Mouse (Mus musculus) liver, postnatal 0 days (tissue): Measurements from ENCODE around the gene Pck2.

Source experiments
- CTCF ChIP-seq: sonication (generic); IDR thresholded peaks from 2 replicates; pipeline ENCODE4 v1.5.1; 2016; ENCODE audit warnings: antibody characterized with exemption, low read depth
- EP300 ChIP-seq: IDR thresholded peaks from 2 replicates; pipeline ENCODE4 v1.6.1; 2016; ENCODE audit warnings: antibody characterized with exemption, low read depth, mild to moderate bottlenecking

DNA sequence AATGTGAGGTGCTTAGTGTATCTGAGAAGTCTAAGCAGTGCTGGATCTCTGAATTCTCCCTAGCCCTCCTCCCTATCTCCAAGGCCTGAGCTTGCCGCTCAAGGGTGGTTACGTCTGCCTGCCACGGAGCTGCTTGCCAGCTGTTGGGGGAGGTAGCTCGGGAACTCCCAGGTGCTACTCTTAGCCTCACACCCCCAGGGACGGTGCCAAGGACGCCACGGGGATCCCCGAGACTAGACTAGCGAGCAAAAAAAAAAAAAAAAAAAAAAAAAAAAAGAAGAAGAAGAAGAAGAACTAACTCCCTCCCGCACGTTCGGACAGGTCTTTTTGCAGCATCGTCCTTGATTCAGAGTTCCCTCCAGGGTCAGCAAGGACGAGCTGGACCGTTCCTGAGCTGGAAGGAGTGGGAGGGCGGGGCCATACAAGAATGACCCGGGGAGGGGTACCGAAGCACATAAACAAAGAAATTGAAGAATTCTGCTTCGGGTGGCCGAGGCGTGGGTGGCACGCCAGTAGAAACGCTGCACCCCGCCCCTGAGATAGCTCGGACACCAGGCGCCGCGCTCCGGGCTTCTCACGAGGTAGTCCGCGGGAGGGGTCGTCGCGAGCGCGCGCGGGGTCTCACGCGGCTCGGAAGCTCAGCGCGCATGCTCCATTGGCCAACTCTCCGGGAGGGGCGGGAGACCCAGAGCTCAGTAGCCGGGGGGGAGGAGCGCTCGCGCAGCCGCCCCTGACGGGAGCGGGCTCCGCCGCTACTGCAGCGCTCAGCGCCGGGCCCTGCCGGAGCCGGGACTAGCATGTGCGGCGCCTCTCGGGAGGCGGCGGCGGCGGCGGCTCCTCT, 49.5 kb upstream of the Pck2 start, which contains the start of gene Carmil3:
- TF ChIP-seq CTCF (no peak), EP300 (no peak)
